Mouse (Mus musculus) embryo, embryonic 10.5 days (tissue): ENCODE data around the gene Aars.
A peak's percentile ranks its signal among the peaks of the same experiment; 100 is the strongest.
"Not testable (repeated sequence)": the region's sequence is repeated elsewhere in the genome, so short reads cannot be mapped to it uniquely, and the experiment has no call there.

ENCODE experiments used
- DNase-seq: peaks from one replicate; pipeline ENCODE4 v3.0.0-alpha.2; 2015; ENCODE audit warnings: low spot score

Aars gene

DNA sequence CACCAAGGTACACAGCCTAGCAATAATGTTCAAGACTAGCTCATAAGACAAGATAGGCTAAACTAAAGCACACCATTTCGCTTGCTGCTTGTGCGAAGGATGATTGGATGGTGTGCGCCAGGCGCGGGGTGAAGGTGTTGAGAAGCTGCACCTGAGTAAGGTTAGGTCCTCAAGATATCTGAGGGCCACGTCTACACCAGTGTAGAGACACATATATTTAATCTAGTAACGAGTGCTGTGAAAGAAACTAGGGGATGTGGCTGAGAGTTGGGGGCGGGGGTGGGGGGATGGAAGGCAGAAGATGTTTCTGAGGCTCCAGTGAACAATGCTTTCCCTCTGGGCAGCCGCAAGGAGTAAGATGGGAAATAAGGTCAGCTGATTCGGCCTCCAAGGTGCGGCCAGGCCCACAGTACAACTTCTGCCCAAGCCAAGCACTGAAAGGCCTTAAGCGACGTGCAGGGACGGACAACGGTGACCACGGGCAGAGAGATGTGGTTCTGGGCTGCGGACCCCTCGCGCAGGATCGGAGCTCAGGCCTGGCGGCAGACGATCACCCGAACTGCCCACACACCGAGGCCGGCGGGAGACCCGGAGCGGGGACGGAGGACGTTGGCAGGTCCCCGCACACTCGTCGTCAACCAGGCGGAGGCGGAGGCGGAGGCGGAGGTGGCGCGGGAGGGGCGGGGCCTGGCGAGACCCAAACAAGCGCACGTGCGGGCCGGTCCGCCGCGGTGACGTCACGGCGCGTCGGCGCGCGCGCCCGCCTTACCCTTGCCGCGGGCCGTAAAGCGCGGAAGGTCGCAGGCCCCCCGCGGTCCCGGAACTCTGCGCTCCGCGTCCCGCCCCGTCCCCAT, 61.1 kb downstream of the Aars start, which contains the start of gene Pdpr:
TSS of gene Pdpr (plus strand) at position 766 of the 854 bp plus-strand sequence.
- DNase-seq: peak; percentile 87

GRCm38 (mm10) chr8:111094719-111095302, 61.9 kb downstream of the Aars start:
- DNase-seq: not testable (repeated sequence)
